Mouse (Mus musculus) G1E (cell line): ENCODE data around the gene Paics. TPM values are rescaled to one million over a fixed set of nuclear protein-coding genes. Genes with fewer than 3 reads are reported as not detected.

Experiments
- ATAC-seq: 2 replicates; pipeline ENCODE4 v1.8.0; 2016; ENCODE audit warnings: mild to moderate bottlenecking; ENCODE audit not compliant: insufficient number of reproducible peaks, poor library complexity, low FRiP score, severe bottlenecking; ENCODE audit errors: extremely low read depth
- DNase-seq: peaks from one replicate; pipeline ENCODE4 v3.0.0; 2012; ENCODE audit warnings: low spot score
- H3K27me3 ChIP-seq: 2 replicates; pipeline ENCODE4 v1.6.1; 2012; ENCODE audit warnings: mild to moderate bottlenecking, low read length, inconsistent platforms; ENCODE audit not compliant: insufficient read depth
- H3K36me3 ChIP-seq: replicated peaks from 2 replicates; pipeline ENCODE3; 2012; ENCODE audit warnings: mild to moderate bottlenecking, inconsistent platforms
- H3K4me1 ChIP-seq: 2 replicates; pipeline ENCODE4 v1.6.1; 2012; ENCODE audit warnings: low read depth, low read length, inconsistent platforms, mixed read lengths; ENCODE audit not compliant: insufficient read depth
- H3K4me3 ChIP-seq: 2 replicates; pipeline ENCODE4 v1.5.1; 2012; ENCODE audit warnings: low read depth, mild to moderate bottlenecking, inconsistent platforms, low read length, moderate library complexity, mixed read lengths
- H3K9me3 ChIP-seq: replicated peaks from 2 replicates; pipeline ENCODE4 v1.6.1; 2012; ENCODE audit warnings: inconsistent platforms
- CTCF ChIP-seq: IDR thresholded peaks from 2 replicates; pipeline ENCODE4 v1.5.1; 2012; ENCODE audit warnings: low read depth, low read length, inconsistent platforms, mixed read lengths
- GATA1 ChIP-seq: IDR thresholded peaks from 2 replicates; pipeline ENCODE4 v1.6.1; 2012; ENCODE audit warnings: borderline replicate concordance, low read length, inconsistent platforms, mixed read lengths
- GATA2 ChIP-seq: IDR thresholded peaks from 2 replicates; pipeline ENCODE4 v1.6.1; 2012; ENCODE audit warnings: low read depth, low read length, inconsistent platforms, borderline replicate concordance
- POLR2AphosphoS5 ChIP-seq: IDR thresholded peaks from 2 replicates; pipeline ENCODE4 v1.6.1; 2012; ENCODE audit warnings: low read depth, low read length, inconsistent platforms; ENCODE audit not compliant: insufficient replicate concordance
- TAL1 ChIP-seq: conservative IDR thresholded peaks from 2 replicates; pipeline ENCODE4 v1.6.1; 2012; ENCODE audit warnings: low read depth, low read length, inconsistent platforms, mixed read lengths
- polyA plus RNA-seq: library from polyadenylated mRNA; stranded (reverse); fragments of >175 nt; gene quantifications from 2 replicates; pipeline ENCODE4 v1.2.3, GENCODE M21; 2012
- total RNA-seq, 2 experiments: library from RNA; stranded (forward) in 1 of 2; stranded (reverse) in 1 of 2; fragments of 200-1000 nt in 1 of 2; fragments of >200 nt in 1 of 2; fragmentation: Nextera tagmentation in 1 of 2; gene quantifications; 2 replicates each; pipeline ENCODE4 v1.2.3; 2014 to 2017

Paics gene
- total and polyA plus RNA-seq, 3 experiments, result 23.4 to 473 (median 382) TPM

GRCm38 (mm10) chr5:77001192-77001591, 50.1 kb downstream of the Paics start:
- Histone ChIP-seq H3K4me1 (0 out of 2 replicates have a peak, but pooled peaks cover under 1% of the 10 kb centered on the region), H3K4me3 (no peak overlapping the region), H3K9me3 (no peaks in the 10 kb centered on the region; the same call in 1 of the 2 replicates), H3K36me3 (peaks cover 51% of the 10 kb centered on the region), H3K27me3 (no peaks in the 10 kb centered on the region)
- no peak for ATAC-seq
- TF ChIP-seq GATA1, result no peak
- TF ChIP-seq POLR2AphosphoS5, result no peak
- no peak for TF ChIP-seq TAL1
- no peak for DNase-seq

GRCm38 (mm10) chr5:77004051-77004821, 53.1 kb downstream of the Paics start, which contains the start of gene Arl9:
TSS of gene Arl9 (plus strand) at chr5:77004055.
- H3K4me3 ChIP-seq, result peak within 1 kb of the TSS; percentile 27; the same call in 1 of the 2 replicates

GRCm38 (mm10) chr5:77010352-77010751, 59.2 kb downstream of the Paics start:
- ATAC-seq, result no peak
- H3K9me3 ChIP-seq, result no peaks in the 10 kb centered on the region
- no peak overlapping the region for H3K4me3 ChIP-seq
- H3K36me3 ChIP-seq, result no peaks in the 10 kb centered on the region
- DNase-seq, result no peak
- TF ChIP-seq CTCF, result no peak
- no peak for TF ChIP-seq TAL1
- no peak for TF ChIP-seq GATA1
- no peak for TF ChIP-seq GATA2
- TF ChIP-seq POLR2AphosphoS5, result no peak
- peaks cover 2% of the 10 kb centered on the region; the same call in 1 of the 2 replicates for H3K4me1 ChIP-seq
- H3K27me3 ChIP-seq, result no peaks in the 10 kb centered on the region

More at GRCm38 (mm10) chr5:77004051-77004821, 53.1 kb downstream of the Paics start, which contains the start of gene Arl9:
- DNase-seq (no peak), ATAC-seq (no peak)
- TF ChIP-seq POLR2AphosphoS5 (peak; percentile 79; the same call in 1 of the 2 replicates), GATA2 (no peak)
- peaks cover 23% of the 10 kb centered on the region for H3K36me3 ChIP-seq
- no peaks in the 10 kb centered on the region; the same call in 1 of the 2 replicates for H3K9me3 ChIP-seq
- no peaks in the 10 kb centered on the region for H3K27me3 ChIP-seq
- no peaks in the 10 kb centered on the region for H3K4me1 ChIP-seq

GRCm38 (mm10) chr5:77011082-77011481, 60.0 kb downstream of the Paics start:
- DNase-seq (no peak), ATAC-seq (no peak)
- TF ChIP-seq POLR2AphosphoS5, result no peak
- TF ChIP-seq TAL1, result no peak
- no peak for TF ChIP-seq GATA1
- no peak for TF ChIP-seq GATA2
- no peak for TF ChIP-seq CTCF
- Histone ChIP-seq H3K27me3 (peaks cover 1% of the 10 kb centered on the region), H3K4me1 (peaks cover 8% of the 10 kb centered on the region), H3K9me3 (no peaks in the 10 kb centered on the region; the same call in 1 of the 2 replicates), H3K4me3 (no peak overlapping the region), H3K36me3 (no peaks in the 10 kb centered on the region)

GRCm38 (mm10) chr5:77013171-77013570, 62.1 kb downstream of the Paics start:
- Histone ChIP-seq H3K36me3 (no peaks in the 10 kb centered on the region), H3K4me1 (peaks cover 11% of the 10 kb centered on the region), H3K4me3 (no peak overlapping the region), H3K9me3 (no peaks in the 10 kb centered on the region; the same call in 1 of the 2 replicates), H3K27me3 (peaks cover 5% of the 10 kb centered on the region)
- TF ChIP-seq GATA1 (no peak), CTCF (no peak), TAL1 (no peak), POLR2AphosphoS5 (no peak), GATA2 (no peak)
- DNase-seq (no peak), ATAC-seq (no peak)

- Histone ChIP-seq H3K36me3 (no peaks in the 10 kb centered on the region), H3K4me1 (peaks cover 9% of the 10 kb centered on the region), H3K9me3 (no peaks in the 10 kb centered on the region; the same call in 1 of the 2 replicates), H3K27me3 (peaks cover 5% of the 10 kb centered on the region), H3K4me3 (peak within 1 kb of the TSS; percentile 67)
- ATAC-seq (no peak; the same call in 1 of the 2 replicates), DNase-seq (peak; percentile 33)
- TF ChIP-seq POLR2AphosphoS5, result no peak
- no peak for TF ChIP-seq GATA2
- TF ChIP-seq CTCF, result no peak
- TF ChIP-seq TAL1, result no peak
- no peak for TF ChIP-seq GATA1
Observed at GRCm38 (mm10) chr5:77015544-77016482, 64.7 kb downstream of the Paics start, which contains the start of gene Thegl. TSS of gene Thegl (plus strand) at chr5:77016023.

Other genes starting within 250 kb of the Paics start
- 62.1 and 62.7 TPM in 2 replicates for gene Aasdh, start 45.8 kb upstream of the Paics start, total RNA-seq (2014; fragmentation: Nextera tagmentation)
- gene Aasdh, start 45.8 kb upstream of the Paics start, total RNA-seq (2017), result 39.2 and 39.8 TPM in 2 replicates
- gene Aasdh, start 45.8 kb upstream of the Paics start, polyA plus RNA-seq, result 2.8 and 4.8 TPM in 2 replicates
- 48.1 and 49.3 TPM in 2 replicates for gene Ppat, start 271 bp downstream of the Paics start, total RNA-seq (2014; fragmentation: Nextera tagmentation)
- gene Ppat, start 271 bp downstream of the Paics start, total RNA-seq (2017), result 67.8 and 76.6 TPM in 2 replicates
- 21.9 and 26.2 TPM in 2 replicates for gene Ppat, start 271 bp downstream of the Paics start, polyA plus RNA-seq
- 280 and 320 TPM in 2 replicates for gene Srp72, start 23.4 kb downstream of the Paics start, total RNA-seq (2014; fragmentation: Nextera tagmentation)
- 113 and 134 TPM in 2 replicates for gene Srp72, start 23.4 kb downstream of the Paics start, total RNA-seq (2017)
- gene Srp72, start 23.4 kb downstream of the Paics start, polyA plus RNA-seq, result 62.2 and 72.8 TPM in 2 replicates
- 2.3 TPM in 1 of 2 replicates, not detected in the other for gene Arl9, start 52.7 kb downstream of the Paics start, total RNA-seq (2014; fragmentation: Nextera tagmentation)
- gene Arl9, start 52.7 kb downstream of the Paics start, total RNA-seq (2017), result 0.81 TPM in 1 of 2 replicates, not detected in the other
- not detected in 2 replicates for gene Arl9, start 52.7 kb downstream of the Paics start, polyA plus RNA-seq
- not detected in 2 replicates for gene Thegl, start 64.7 kb downstream of the Paics start, total RNA-seq (2014; fragmentation: Nextera tagmentation)
- gene Thegl, start 64.7 kb downstream of the Paics start, total RNA-seq (2017), result not detected in 2 replicates
- gene Thegl, start 64.7 kb downstream of the Paics start, polyA plus RNA-seq, result 0.04 and 0.11 TPM in 2 replicates
- gene Hopx, start 163.8 kb downstream of the Paics start, total RNA-seq (2014; fragmentation: Nextera tagmentation), result not detected in 2 replicates
- not detected in 2 replicates for gene Hopx, start 163.8 kb downstream of the Paics start, total RNA-seq (2017)
- not detected in 2 replicates for gene Hopx, start 163.8 kb downstream of the Paics start, polyA plus RNA-seq